Mouse (Mus musculus): ENCODE measurements at regions not wholly inside any gene's neighbourhood (a gene's known extent, or its start where the extent isn't known, plus 50 kb on each side); places are given as distances from the start of the nearest gene placed in this dataset.

DNA sequence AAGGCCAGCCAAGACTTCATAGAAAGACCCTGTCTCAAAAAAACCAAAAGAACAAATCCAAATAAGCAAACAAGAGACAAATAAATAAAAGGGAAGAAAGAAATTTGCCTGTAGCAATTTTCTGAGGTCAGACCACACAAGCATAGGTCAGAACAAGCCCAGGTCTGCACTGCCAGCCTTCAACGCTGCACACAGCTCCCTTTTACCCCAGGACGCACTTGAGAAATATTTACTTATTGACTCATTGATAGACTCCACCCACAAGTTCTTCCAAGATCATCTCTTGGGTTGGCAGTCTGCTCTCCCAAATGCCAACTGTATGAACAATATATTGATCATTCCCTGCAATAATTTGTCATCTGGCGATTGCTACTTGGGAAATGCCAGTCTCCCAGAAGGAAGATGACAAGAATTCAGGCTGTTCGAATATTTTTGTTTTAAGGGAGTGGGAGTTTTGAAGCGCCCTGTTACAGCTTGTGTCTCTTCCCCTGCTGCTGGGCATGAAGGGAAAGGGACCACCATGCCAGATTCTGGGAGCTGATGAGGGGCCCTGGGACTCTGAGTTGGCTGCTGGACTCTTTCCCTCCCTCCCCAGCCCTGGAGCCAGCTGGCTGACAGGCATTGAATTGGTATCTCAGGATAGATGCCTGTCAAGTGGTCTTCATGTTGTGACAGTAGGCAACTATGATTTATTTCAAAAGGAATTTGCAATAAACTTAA is 102.9 kb upstream of the Tle3 start:
- no peaks in the 10 kb centered on the region for H3K36me3 ChIP-seq (ENCODE audit: control insufficient read depth, insufficient read depth, low read length, poor library complexity, severe bottlenecking)
- peaks cover 8 to 28% of the 10 kb centered on the region in 2 experiments; a peak in 3 of 4 replicates for H3K4me1 ChIP-seq (ENCODE audit: control insufficient read depth in 2 of 2, insufficient read depth in 2 of 2, low read length in 2 of 2, poor library complexity in 1 of 2)
- TF ChIP-seq ZNF384 (IDR thresholded peaks at IDR 0.05; ENCODE audit: low read depth, low read length) (no peak), MAFK (IDR thresholded peaks at IDR 0.05; ENCODE audit: insufficient read depth, low read depth, low read length) (no peak), CHD2 (IDR thresholded peaks at IDR 0.05; ENCODE audit: low read depth, low read length) (no peak), ZC3H11A (IDR thresholded peaks at IDR 0.05; ENCODE audit: borderline replicate concordance, low read depth, low read length) (no peak), HCFC1 (IDR thresholded peaks at IDR 0.05; ENCODE audit: borderline replicate concordance, insufficient read depth, low read length) (no peak)
- H3K27ac ChIP-seq (ENCODE audit: insufficient read depth, low read depth, low read length, poor library complexity, severe bottlenecking), result no peak overlapping the region
- H3K9ac ChIP-seq (ENCODE audit: insufficient read depth, low read depth, low read length, poor library complexity, severe bottlenecking), result no peak overlapping the region
- no peaks in the 10 kb centered on the region for H3K9me3 ChIP-seq (ENCODE audit: control insufficient read depth, insufficient read depth, low read depth, low read length)
- no peak overlapping the region for H3K4me3 ChIP-seq (ENCODE audit: insufficient read depth in 1 of 2, low read depth in 1 of 2, low read length in 2 of 2, poor library complexity in 1 of 2, severe bottlenecking in 1 of 2)
- no peak for DNase-seq (ENCODE audit: low read depth, low spot score)
- in situ Hi-C loops (cut with MboI; ENCODE audit: low sequenced_read_pairs in 2 of 2, unreplicated experiment in 2 of 2), result no loop called here

DNA sequence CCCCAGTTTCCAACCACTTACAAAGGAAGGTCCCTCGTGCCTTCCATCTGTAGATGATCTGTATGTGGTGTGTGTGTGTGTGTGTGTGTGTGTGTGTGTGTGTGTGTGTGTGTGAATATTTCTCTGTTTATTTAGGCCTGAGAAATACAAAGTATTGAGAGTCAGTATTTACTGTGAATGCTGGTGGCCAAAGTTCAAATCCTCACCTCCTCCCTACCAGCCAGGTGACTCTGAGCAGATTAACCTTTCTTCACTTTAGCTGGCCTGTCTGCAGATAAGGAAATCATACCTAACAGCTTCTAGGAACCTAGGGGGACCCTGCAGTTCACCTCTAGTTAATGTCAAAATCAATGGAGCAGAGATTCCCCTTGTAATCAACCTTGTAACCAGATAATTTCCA is 100.9 kb upstream of the Tle3 start:
- in situ Hi-C loops (cut with MboI; ENCODE audit: low sequenced_read_pairs in 2 of 2, unreplicated experiment in 2 of 2), result no loop called here
- no peak for TF ChIP-seq ZNF384 (IDR thresholded peaks at IDR 0.05; ENCODE audit: low read depth, low read length)
- no peak for TF ChIP-seq ZC3H11A (IDR thresholded peaks at IDR 0.05; ENCODE audit: borderline replicate concordance, low read depth, low read length)
- no peak for TF ChIP-seq CHD2 (IDR thresholded peaks at IDR 0.05; ENCODE audit: low read depth, low read length)
- TF ChIP-seq HCFC1 (IDR thresholded peaks at IDR 0.05; ENCODE audit: borderline replicate concordance, insufficient read depth, low read length), result no peak
- TF ChIP-seq MAFK (IDR thresholded peaks at IDR 0.05; ENCODE audit: insufficient read depth, low read depth, low read length), result no peak

DNA sequence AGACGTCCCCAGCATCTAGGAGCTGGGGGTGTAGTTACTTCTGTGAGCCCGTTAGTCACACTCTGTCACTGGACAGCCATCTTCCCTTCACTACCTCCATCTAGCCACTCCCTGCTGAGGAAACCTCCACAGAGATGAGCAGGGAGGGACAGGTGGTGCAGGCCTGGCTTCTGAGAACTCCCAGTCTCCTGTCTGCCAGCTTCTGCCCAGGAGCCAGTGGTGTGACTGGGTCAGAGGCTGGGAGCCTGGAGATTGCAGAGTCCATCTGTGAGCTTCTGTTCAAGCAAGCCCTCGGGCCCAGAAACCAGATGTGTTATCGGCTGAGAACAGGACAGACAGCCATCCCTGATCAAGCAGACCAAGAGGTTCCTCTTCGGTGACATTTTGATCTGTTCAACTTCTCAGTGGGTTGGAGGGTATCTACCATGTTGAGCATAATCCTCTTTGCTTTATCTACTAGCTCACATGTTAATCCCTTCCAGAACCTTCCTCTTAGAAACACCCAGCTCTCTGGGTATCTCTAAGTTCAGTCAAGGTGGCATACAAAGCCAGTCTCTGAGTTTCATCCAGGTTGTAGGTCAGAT is 100.3 kb upstream of the Tle3 start:
- no peak for DNase-seq (ENCODE audit: low read depth, low spot score)
- H3K36me3 ChIP-seq (ENCODE audit: control insufficient read depth, insufficient read depth, low read length, poor library complexity, severe bottlenecking), result no peaks in the 10 kb centered on the region
- TF ChIP-seq HCFC1 (IDR thresholded peaks at IDR 0.05; ENCODE audit: borderline replicate concordance, insufficient read depth, low read length) (no peak), MAFK (IDR thresholded peaks at IDR 0.05; ENCODE audit: insufficient read depth, low read depth, low read length) (no peak), ZC3H11A (IDR thresholded peaks at IDR 0.05; ENCODE audit: borderline replicate concordance, low read depth, low read length) (no peak), CHD2 (IDR thresholded peaks at IDR 0.05; ENCODE audit: low read depth, low read length) (no peak), ZNF384 (IDR thresholded peaks at IDR 0.05; ENCODE audit: low read depth, low read length) (no peak)
- in situ Hi-C loops (cut with MboI; ENCODE audit: low sequenced_read_pairs in 2 of 2, unreplicated experiment in 2 of 2), result no loop called here
- H3K4me1 ChIP-seq (ENCODE audit: control insufficient read depth in 2 of 2, insufficient read depth in 2 of 2, low read length in 2 of 2, poor library complexity in 1 of 2), result peaks cover 8 to 20% of the 10 kb centered on the region in 2 experiments; a peak in 3 of 4 replicates
- H3K9me3 ChIP-seq (ENCODE audit: control insufficient read depth, insufficient read depth, low read depth, low read length), result no peaks in the 10 kb centered on the region
- H3K4me3 ChIP-seq (ENCODE audit: insufficient read depth in 1 of 2, low read depth in 1 of 2, low read length in 2 of 2, poor library complexity in 1 of 2, severe bottlenecking in 1 of 2), result no peak overlapping the region
- no peak overlapping the region for H3K27ac ChIP-seq (ENCODE audit: insufficient read depth, low read depth, low read length, poor library complexity, severe bottlenecking)
- no peak overlapping the region for H3K9ac ChIP-seq (ENCODE audit: insufficient read depth, low read depth, low read length, poor library complexity, severe bottlenecking)

More for the DNA sequence above, 100.9 kb upstream of the Tle3 start:
- Histone ChIP-seq H3K9ac (ENCODE audit: insufficient read depth, low read depth, low read length, poor library complexity, severe bottlenecking) (no peak overlapping the region), H3K36me3 (ENCODE audit: control insufficient read depth, insufficient read depth, low read length, poor library complexity, severe bottlenecking) (no peaks in the 10 kb centered on the region), H3K4me1 (ENCODE audit: control insufficient read depth in 2 of 2, insufficient read depth in 2 of 2, low read length in 2 of 2, poor library complexity in 1 of 2) (peaks cover 8 to 25% of the 10 kb centered on the region in 2 experiments; a peak in 3 of 4 replicates), H3K9me3 (ENCODE audit: control insufficient read depth, insufficient read depth, low read depth, low read length) (no peaks in the 10 kb centered on the region), H3K4me3 (ENCODE audit: insufficient read depth in 1 of 2, low read depth in 1 of 2, low read length in 2 of 2, poor library complexity in 1 of 2, severe bottlenecking in 1 of 2) (no peak overlapping the region), H3K27ac (ENCODE audit: insufficient read depth, low read depth, low read length, poor library complexity, severe bottlenecking) (no peak overlapping the region)
- DNase-seq (ENCODE audit: low read depth, low spot score), result no peak

DNA sequence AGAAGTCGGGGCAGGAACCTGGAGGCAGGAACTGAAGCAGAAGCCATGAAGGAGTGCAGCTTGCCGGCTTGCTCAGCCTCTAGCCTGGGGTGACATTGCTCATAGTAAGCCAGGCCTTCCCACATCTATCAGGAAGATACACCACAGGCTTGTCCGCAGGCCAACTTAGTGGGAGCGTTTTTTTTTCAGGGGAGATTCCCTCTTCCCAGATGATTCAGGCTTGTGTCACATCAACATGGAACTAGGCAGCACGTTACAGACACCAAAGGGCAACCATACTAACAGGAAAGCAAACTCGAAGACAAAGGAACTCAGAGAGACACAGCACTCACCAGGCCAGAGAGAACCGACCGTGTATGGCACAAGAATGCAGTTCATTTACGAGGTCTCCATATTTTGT is 98.1 kb upstream of the Tle3 start:
- Histone ChIP-seq H3K27ac (ENCODE audit: insufficient read depth, low read depth, low read length, poor library complexity, severe bottlenecking) (no peak overlapping the region), H3K9ac (ENCODE audit: insufficient read depth, low read depth, low read length, poor library complexity, severe bottlenecking) (no peak overlapping the region), H3K4me1 (ENCODE audit: control insufficient read depth in 2 of 2, insufficient read depth in 2 of 2, low read length in 2 of 2, poor library complexity in 1 of 2) (peaks cover 0 to 4% of the 10 kb centered on the region in 2 experiments; a peak in 3 of 4 replicates), H3K9me3 (ENCODE audit: control insufficient read depth, insufficient read depth, low read depth, low read length) (no peaks in the 10 kb centered on the region), H3K4me3 (ENCODE audit: insufficient read depth in 1 of 2, low read depth in 1 of 2, low read length in 2 of 2, poor library complexity in 1 of 2, severe bottlenecking in 1 of 2) (no peak overlapping the region), H3K36me3 (ENCODE audit: control insufficient read depth, insufficient read depth, low read length, poor library complexity, severe bottlenecking) (no peaks in the 10 kb centered on the region)
- no peak for DNase-seq (ENCODE audit: low read depth, low spot score)
- in situ Hi-C loops (cut with MboI; ENCODE audit: low sequenced_read_pairs in 2 of 2, unreplicated experiment in 2 of 2), result no loop called here
- no peak for TF ChIP-seq MAFK (IDR thresholded peaks at IDR 0.05; ENCODE audit: insufficient read depth, low read depth, low read length)
- TF ChIP-seq ZNF384 (IDR thresholded peaks at IDR 0.05; ENCODE audit: low read depth, low read length), result no peak
- no peak for TF ChIP-seq CHD2 (IDR thresholded peaks at IDR 0.05; ENCODE audit: low read depth, low read length)
- no peak for TF ChIP-seq HCFC1 (IDR thresholded peaks at IDR 0.05; ENCODE audit: borderline replicate concordance, insufficient read depth, low read length)
- TF ChIP-seq ZC3H11A (IDR thresholded peaks at IDR 0.05; ENCODE audit: borderline replicate concordance, low read depth, low read length), result no peak

All from ES-E14 (cell line).